Mouse (Mus musculus): ENCODE measurements around the gene Rad9a. TPM values are rescaled to one million over a fixed set of nuclear protein-coding genes. Genes with fewer than 3 reads are reported as not detected.

The Rad9a gene
- polyA plus RNA-seq, 1 experiment = 16.7 TPM

GRCm38 (mm10) chr19:4214071-4214770 lies 12.8 kb upstream of the Rad9a start, which contains the start of the genes Clcf1 and AC109138.7:
Gene Clcf1, plus strand, starts transcription at chr19:4214238.
Gene AC109138.7, plus strand, starts transcription at chr19:4214357.
- TF ChIP-seq MYOG (IDR thresholded peaks at IDR 0.05; ENCODE audit: control insufficient read depth in 1 of 3, insufficient read depth in 1 of 3, insufficient read length in 2 of 3, low read depth in 2 of 3) (no peak), SRF (IDR thresholded peaks at IDR 0.05; ENCODE audit: control insufficient read depth, insufficient read length, low read depth) (no peak), REST (IDR thresholded peaks at IDR 0.05; ENCODE audit: insufficient read depth, insufficient read length) (no peak), E2F4 (IDR thresholded peaks at IDR 0.05; ENCODE audit: insufficient read depth) (no peak), TCF3 (IDR thresholded peaks at IDR 0.05; ENCODE audit: insufficient read length, low read depth) (no peak), CEBPB (IDR thresholded peaks at IDR 0.05; ENCODE audit: insufficient read depth, poor library complexity, severe bottlenecking) (no peak), MYOD1 (IDR thresholded peaks at IDR 0.05; ENCODE audit: control insufficient read depth in 1 of 3, insufficient read length in 2 of 3, low read depth in 2 of 3) (no peak), USF1 (IDR thresholded peaks at IDR 0.05; ENCODE audit: low read depth) (no peak), MAX (IDR thresholded peaks at IDR 0.05; ENCODE audit: low read depth) (no peak), TCF12 (IDR thresholded peaks at IDR 0.05; ENCODE audit: insufficient read depth, poor library complexity, severe bottlenecking) (no peak), POLR2A (IDR thresholded peaks at IDR 0.05; ENCODE audit: insufficient read length, low read depth) (no peak), POLR2AphosphoS2 (IDR thresholded peaks at IDR 0.05; ENCODE audit: insufficient read length, low read depth) (no peak)
- H3K4me2 ChIP-seq (ENCODE audit: low read depth) = peak within 1 kb of the TSS; percentile 93
- no peaks in the 10 kb centered on the region for H3K27me3 ChIP-seq (ENCODE audit: control insufficient read depth, insufficient read depth, insufficient read length)
- H3K79me2 ChIP-seq (ENCODE audit: control insufficient read depth, insufficient read depth) = peaks cover 28% of the 10 kb centered on the region
- peak within 1 kb of the TSS; percentile 83 for H3ac ChIP-seq (ENCODE audit: control insufficient read depth, insufficient read length)
- H3K4me3 ChIP-seq = peak within 1 kb of the TSS; percentile 39
- H3K36me3 ChIP-seq (ENCODE audit: control insufficient read depth, insufficient read depth) = no peaks in the 10 kb centered on the region

GRCm38 (mm10) chr19:4213524-4213974 lies 12.1 kb upstream of the Rad9a start:
- peaks cover 28% of the 10 kb centered on the region for H3K79me2 ChIP-seq (ENCODE audit: control insufficient read depth, insufficient read depth)
- no peak for TF ChIP-seq MYOD1 (IDR thresholded peaks at IDR 0.05; ENCODE audit: control insufficient read depth in 1 of 3, insufficient read length in 2 of 3, low read depth in 2 of 3)
- TF ChIP-seq MYOG (IDR thresholded peaks at IDR 0.05; ENCODE audit: control insufficient read depth in 1 of 3, insufficient read depth in 1 of 3, insufficient read length in 2 of 3, low read depth in 2 of 3) = no peak
- TF ChIP-seq CEBPB (IDR thresholded peaks at IDR 0.05; ENCODE audit: insufficient read depth, poor library complexity, severe bottlenecking) = no peak
- peak overlapping the region; percentile 39 for H3K4me3 ChIP-seq
- H3ac ChIP-seq (ENCODE audit: control insufficient read depth, insufficient read length) = peak overlapping the region; percentile 83
- H3K27me3 ChIP-seq (ENCODE audit: control insufficient read depth, insufficient read depth, insufficient read length) = no peaks in the 10 kb centered on the region
- peak overlapping the region; percentile 93 for H3K4me2 ChIP-seq (ENCODE audit: low read depth)
- H3K36me3 ChIP-seq (ENCODE audit: control insufficient read depth, insufficient read depth) = no peaks in the 10 kb centered on the region

- no peak overlapping the region for H3ac ChIP-seq (ENCODE audit: control insufficient read depth, insufficient read length)
- TF ChIP-seq MAX (IDR thresholded peaks at IDR 0.05; ENCODE audit: low read depth) (no peak), MYOD1 (IDR thresholded peaks at IDR 0.05; ENCODE audit: control insufficient read depth in 1 of 3, insufficient read length in 2 of 3, low read depth in 2 of 3) (no peak), POLR2A (IDR thresholded peaks at IDR 0.05; ENCODE audit: insufficient read length, low read depth) (no peak), E2F4 (IDR thresholded peaks at IDR 0.05; ENCODE audit: insufficient read depth) (no peak), MYOG (IDR thresholded peaks at IDR 0.05; ENCODE audit: control insufficient read depth in 1 of 3, insufficient read depth in 1 of 3, insufficient read length in 2 of 3, low read depth in 2 of 3) (peak in 1 of 3 experiments; percentile 29), REST (IDR thresholded peaks at IDR 0.05; ENCODE audit: insufficient read depth, insufficient read length) (no peak)
- peak overlapping the region; percentile 20 for H3K4me2 ChIP-seq (ENCODE audit: low read depth)
- H3K27me3 ChIP-seq (ENCODE audit: control insufficient read depth, insufficient read depth, insufficient read length) = no peaks in the 10 kb centered on the region
- no peaks in the 10 kb centered on the region for H3K36me3 ChIP-seq (ENCODE audit: control insufficient read depth, insufficient read depth)
- peaks cover 16% of the 10 kb centered on the region for H3K79me2 ChIP-seq (ENCODE audit: control insufficient read depth, insufficient read depth)
- H3K4me3 ChIP-seq = no peak overlapping the region
Measured at GRCm38 (mm10) chr19:4211891-4212588, 10.6 kb upstream of the Rad9a start.

- Histone ChIP-seq H3K27me3 (ENCODE audit: control insufficient read depth, insufficient read depth, insufficient read length) (no peaks in the 10 kb centered on the region), H3K36me3 (ENCODE audit: control insufficient read depth, insufficient read depth) (no peaks in the 10 kb centered on the region)
Measured at GRCm38 (mm10) chr19:4208563-4208962, 7.1 kb upstream of the Rad9a start.

More at GRCm38 (mm10) chr19:4208563-4208962, 7.1 kb upstream of the Rad9a start:
- H3K4me2 ChIP-seq (ENCODE audit: low read depth) = no peak overlapping the region
- no peak overlapping the region for H3ac ChIP-seq (ENCODE audit: control insufficient read depth, insufficient read length)
- H3K79me2 ChIP-seq (ENCODE audit: control insufficient read depth, insufficient read depth) = no peaks in the 10 kb centered on the region
- no peak overlapping the region for H3K4me3 ChIP-seq
- TF ChIP-seq USF1 (IDR thresholded peaks at IDR 0.05; ENCODE audit: low read depth) (no peak), MAX (IDR thresholded peaks at IDR 0.05; ENCODE audit: low read depth) (no peak), POLR2AphosphoS2 (IDR thresholded peaks at IDR 0.05; ENCODE audit: insufficient read length, low read depth) (no peak), TCF3 (IDR thresholded peaks at IDR 0.05; ENCODE audit: insufficient read length, low read depth) (no peak), CEBPB (IDR thresholded peaks at IDR 0.05; ENCODE audit: insufficient read depth, poor library complexity, severe bottlenecking) (no peak), E2F4 (IDR thresholded peaks at IDR 0.05; ENCODE audit: insufficient read depth) (no peak), POLR2A (IDR thresholded peaks at IDR 0.05; ENCODE audit: insufficient read length, low read depth) (no peak), MYOG (IDR thresholded peaks at IDR 0.05; ENCODE audit: control insufficient read depth in 1 of 3, insufficient read depth in 1 of 3, insufficient read length in 2 of 3, low read depth in 2 of 3) (no peak), SRF (IDR thresholded peaks at IDR 0.05; ENCODE audit: control insufficient read depth, insufficient read length, low read depth) (no peak), REST (IDR thresholded peaks at IDR 0.05; ENCODE audit: insufficient read depth, insufficient read length) (no peak), TCF12 (IDR thresholded peaks at IDR 0.05; ENCODE audit: insufficient read depth, poor library complexity, severe bottlenecking) (no peak)
